Mouse (Mus musculus): Measurements from ENCODE around the gene Dusp8. TPM values are rescaled to one million over a fixed set of nuclear protein-coding genes. Genes with fewer than 3 reads are reported as not detected.

Gene Dusp8
- polyA plus RNA-seq, 1 experiment from 2014 or later: 0.88 TPM

GRCm38 (mm10) chr7:142040756-142041155 lies 54.9 kb downstream of the Dusp8 start:
- WGBS: 89% methylated on average over 3 of the region's 3 CpGs
- H3K4me1 ChIP-seq (replicated peaks): peaks cover 1% of the 10 kb centered on the region; the same call in 1 of the 2 replicates
- H3K4me3 ChIP-seq (replicated peaks): no peak overlapping the region
- no peaks in the 10 kb centered on the region for H3K27me3 ChIP-seq
- no peak overlapping the region for H3K27ac ChIP-seq
- no peaks in the 10 kb centered on the region for H3K9me3 ChIP-seq
- no peaks in the 10 kb centered on the region for H3K36me3 ChIP-seq
- no peak overlapping the region for H3K4me2 ChIP-seq
- H3K9ac ChIP-seq (replicated peaks): no peak overlapping the region
- no peak for ATAC-seq (ENCODE audit: insufficient number of reproducible peaks, insufficient read depth, low FRiP score, low TSS enrichment, low read depth)

- Histone ChIP-seq H3K27ac (no peak overlapping the region), H3K4me3 (replicated peaks) (no peak overlapping the region), H3K27me3 (no peaks in the 10 kb centered on the region), H3K4me2 (no peak overlapping the region), H3K36me3 (no peaks in the 10 kb centered on the region), H3K4me1 (replicated peaks) (peaks cover 10% of the 10 kb centered on the region), H3K9me3 (no peaks in the 10 kb centered on the region), H3K9ac (replicated peaks) (no peak overlapping the region)
- ATAC-seq (ENCODE audit: insufficient number of reproducible peaks, insufficient read depth, low FRiP score, low TSS enrichment, low read depth): peak; percentile 63; the same call in 1 of the 2 replicates
- WGBS: 72% methylated on average over 4 of the region's 4 CpGs
These were observed 58.0 kb downstream of the Dusp8 start for GRCm38 (mm10) chr7:142037553-142038170.

- Histone ChIP-seq H3K36me3 (no peaks in the 10 kb centered on the region), H3K4me2 (no peak overlapping the region), H3K9ac (replicated peaks) (no peak overlapping the region), H3K4me1 (replicated peaks) (peaks cover 10% of the 10 kb centered on the region), H3K27ac (no peak overlapping the region), H3K27me3 (no peaks in the 10 kb centered on the region), H3K4me3 (replicated peaks) (no peak overlapping the region), H3K9me3 (no peaks in the 10 kb centered on the region)
- WGBS: 67% methylated on average over 2 of the region's 2 CpGs
- ATAC-seq (ENCODE audit: insufficient number of reproducible peaks, insufficient read depth, low FRiP score, low TSS enrichment, low read depth): no peak
These were observed 60.4 kb downstream of the Dusp8 start for GRCm38 (mm10) chr7:142035048-142035811.

- H3K4me1 ChIP-seq (replicated peaks): peaks cover 10% of the 10 kb centered on the region
- ATAC-seq (ENCODE audit: insufficient number of reproducible peaks, insufficient read depth, low FRiP score, low TSS enrichment, low read depth): no peak
- no peak overlapping the region for H3K4me2 ChIP-seq
- H3K36me3 ChIP-seq: no peaks in the 10 kb centered on the region
- no peaks in the 10 kb centered on the region for H3K9me3 ChIP-seq
- no peak overlapping the region for H3K4me3 ChIP-seq (replicated peaks)
- H3K27me3 ChIP-seq: no peaks in the 10 kb centered on the region
- 77% methylated on average over 2 of the region's 2 CpGs for WGBS
- H3K27ac ChIP-seq: no peak overlapping the region
- no peak overlapping the region for H3K9ac ChIP-seq (replicated peaks)
These were observed 61.4 kb downstream of the Dusp8 start for GRCm38 (mm10) chr7:142034198-142034597.

GRCm38 (mm10) chr7:142030073-142030472 lies 65.6 kb downstream of the Dusp8 start:
- peaks cover 14% of the 10 kb centered on the region for H3K4me1 ChIP-seq (replicated peaks)
- no peak overlapping the region for H3K4me3 ChIP-seq (replicated peaks)
- H3K9me3 ChIP-seq: no peaks in the 10 kb centered on the region
- no peak overlapping the region for H3K4me2 ChIP-seq
- no peak overlapping the region for H3K9ac ChIP-seq (replicated peaks)
- no peaks in the 10 kb centered on the region for H3K27me3 ChIP-seq
- no peak overlapping the region for H3K27ac ChIP-seq
- no peak for ATAC-seq (ENCODE audit: insufficient number of reproducible peaks, insufficient read depth, low FRiP score, low TSS enrichment, low read depth)
- no peaks in the 10 kb centered on the region for H3K36me3 ChIP-seq

Other genes starting within 250 kb of the Dusp8 start
- gene Tollip, start 177.3 kb downstream of the Dusp8 start, polyA plus RNA-seq (2016; fragmentation: Nextera tagmentation; extraction: Ambion mirVana): 38.5 and 41.2 TPM in 2 replicates
- 0.31 and 0.84 TPM in 2 replicates for gene Brsk2, start 146.1 kb downstream of the Dusp8 start, polyA plus RNA-seq (2016; fragmentation: Nextera tagmentation; extraction: Ambion mirVana)
- 62.2 and 64.1 TPM in 2 replicates for gene Mob2, start 34.8 kb downstream of the Dusp8 start, polyA plus RNA-seq (2016; fragmentation: Nextera tagmentation; extraction: Ambion mirVana)
- gene Gm45618, start 24.9 kb upstream of the Dusp8 start, polyA plus RNA-seq (2016; fragmentation: Nextera tagmentation; extraction: Ambion mirVana): not detected in 2 replicates
- not detected in 2 replicates for gene Gm39115, start 40.2 kb upstream of the Dusp8 start, polyA plus RNA-seq (2016; fragmentation: Nextera tagmentation; extraction: Ambion mirVana)
- gene Gm45337, start 48.8 kb upstream of the Dusp8 start, polyA plus RNA-seq (2016; fragmentation: Nextera tagmentation; extraction: Ambion mirVana): not detected in 2 replicates
- not detected in 2 replicates for gene Gm29735, start 61.3 kb upstream of the Dusp8 start, polyA plus RNA-seq (2016; fragmentation: Nextera tagmentation; extraction: Ambion mirVana)
- gene Gm4553, start 69.9 kb upstream of the Dusp8 start, polyA plus RNA-seq (2016; fragmentation: Nextera tagmentation; extraction: Ambion mirVana): not detected in 2 replicates
- not detected in 2 replicates for gene Krtap5-2, start 80.2 kb upstream of the Dusp8 start, polyA plus RNA-seq (2016; fragmentation: Nextera tagmentation; extraction: Ambion mirVana)
- gene Gm10153, start 94.5 kb upstream of the Dusp8 start, polyA plus RNA-seq (2016; fragmentation: Nextera tagmentation; extraction: Ambion mirVana): not detected in 2 replicates
- not detected in 2 replicates for gene Krtap5-3, start 105.5 kb upstream of the Dusp8 start, polyA plus RNA-seq (2016; fragmentation: Nextera tagmentation; extraction: Ambion mirVana)
- not detected in 2 replicates for gene Gm7579, start 116.0 kb upstream of the Dusp8 start, polyA plus RNA-seq (2016; fragmentation: Nextera tagmentation; extraction: Ambion mirVana)
- not detected in 2 replicates for gene Krtap5-5, start 134.1 kb upstream of the Dusp8 start, polyA plus RNA-seq (2016; fragmentation: Nextera tagmentation; extraction: Ambion mirVana)
- not detected in 2 replicates for gene Gm40460, start 145.2 kb upstream of the Dusp8 start, polyA plus RNA-seq (2016; fragmentation: Nextera tagmentation; extraction: Ambion mirVana)
- not detected in 2 replicates for gene Gm2431, start 162.5 kb upstream of the Dusp8 start, polyA plus RNA-seq (2016; fragmentation: Nextera tagmentation; extraction: Ambion mirVana)
- not detected in 2 replicates for gene Gm4559, start 178.5 kb upstream of the Dusp8 start, polyA plus RNA-seq (2016; fragmentation: Nextera tagmentation; extraction: Ambion mirVana)
- gene Krtap5-1, start 201.3 kb upstream of the Dusp8 start, polyA plus RNA-seq (2016; fragmentation: Nextera tagmentation; extraction: Ambion mirVana): not detected in 2 replicates
- gene Krtap5-4, start 207.7 kb upstream of the Dusp8 start, polyA plus RNA-seq (2016; fragmentation: Nextera tagmentation; extraction: Ambion mirVana): not detected in 2 replicates

Measured in limb, embryonic 12.5 days (tissue).